Comparison of ENCODE assay signal across 15 mouse cellular contexts in genomic region chr10:59886081-59886466, GRCm38 (mm10).
"Had no signal": no experiment of that assay in that cellular context is flagged by ENCODE, and none has a peak within 500 bp of the region (broad histone marks: within the 10 kb centered on the region; RNA-seq: fewer than 3 reads in every experiment).

No protein-coding gene starts in this region.

- H3K4me2 ChIP-seq: midbrain, embryonic 12.5 days; neural tube, embryonic 13.5 days had no signal

- H3K9ac ChIP-seq: midbrain, embryonic 12.5 days; neural tube, embryonic 13.5 days had no signal

- H3K27ac ChIP-seq: kidney, postnatal 0 days; limb, embryonic 10.5 days; midbrain, embryonic 12.5 days; neural tube, embryonic 13.5 days had no signal

- H3K4me3 ChIP-seq: left cerebral cortex, adult 2 months; limb, embryonic 10.5 days; midbrain, embryonic 12.5 days; neural tube, embryonic 13.5 days had no signal

- H3K27me3 ChIP-seq: midbrain, embryonic 12.5 days; neural tube, embryonic 13.5 days had no signal

- DNase-seq: kidney, adult 9 months; kidney, postnatal 36 days; lung, adult 2 months; lung, postnatal 36 days; right cerebral cortex, postnatal 14 days; thymus, adult 18-20 months; thymus, postnatal 14 days had no signal

- H3K9me3 ChIP-seq: limb, embryonic 10.5 days; midbrain, embryonic 12.5 days; neural tube, embryonic 13.5 days had no signal

- ATAC-seq: intestine, postnatal 0 days; lung, postnatal 0 days; midbrain, embryonic 16.5 days had no signal
